In genomic region chr6:18513611-18514473, GRCm38 (mm10) we compare ENCODE assay signal across 8 mouse cellular contexts. TPM values are rescaled to one million over a fixed set of nuclear protein-coding genes. Genes with fewer than 3 reads are reported as not detected.
DNase-seq lines count a peak whose midpoint lies in the region; ATAC-seq and TF ChIP-seq lines count a peak whose summit lies in the region.

No protein-coding gene starts in this region.

- peak overlapping the region; percentile 85 for H3K9ac ChIP-seq in heart, embryonic 14.5 days (ENCODE audit: low read length)
- peak overlapping the region; percentile 82 for H3K9ac ChIP-seq in midbrain, embryonic 11.5 days (ENCODE audit: low read length)
- peak overlapping the region; percentile 73 for H3K9ac ChIP-seq in stomach, postnatal 0 days (ENCODE audit: low read length)

- 2% methylated on average over 28 of the region's 28 CpGs for WGBS in heart, embryonic 14.5 days
- WGBS in midbrain, embryonic 11.5 days, result 1% methylated on average over 28 of the region's 28 CpGs
- 3% methylated on average over 28 of the region's 28 CpGs for WGBS in stomach, postnatal 0 days

- peak; percentile 3 for DNase-seq in G1E (ENCODE audit: low spot score)
- peak; percentile 32 for DNase-seq in embryo, embryonic 9.5 days (ENCODE audit: extremely low spot score)
- peak; percentile 16 to 42 for DNase-seq in kidney, postnatal 25 days
- no peak for DNase-seq in midbrain, embryonic 11.5 days (ENCODE audit: low spot score, missing footprints)
- DNase-seq in stomach, postnatal 0 days (ENCODE audit: low spot score), result peak; percentile 38

- H3K27ac ChIP-seq in heart, embryonic 14.5 days (replicated peaks in 1 of 2; ENCODE audit: control insufficient read depth in 1 of 2, insufficient read depth in 1 of 2, low read depth in 2 of 2, low read length in 2 of 2), result no peak overlapping the region
- no peak overlapping the region for H3K27ac ChIP-seq in midbrain, embryonic 11.5 days (ENCODE audit: low read depth, low read length)
- peak overlapping the region; percentile 61; the same call in 1 of the 2 replicates for H3K27ac ChIP-seq in stomach, postnatal 0 days (replicated peaks)

- H3K36me3 ChIP-seq in erythroblast, embryonic 14.5 days (ENCODE audit: control insufficient read depth), result no peaks in the 10 kb centered on the region
- H3K36me3 ChIP-seq in G1E (replicated peaks), result no peaks in the 10 kb centered on the region
- H3K36me3 ChIP-seq in heart, embryonic 14.5 days (ENCODE audit: control insufficient read depth, insufficient read depth, low read length), result no peaks in the 10 kb centered on the region
- no peaks in the 10 kb centered on the region for H3K36me3 ChIP-seq in midbrain, embryonic 11.5 days (ENCODE audit: control insufficient read depth, insufficient read depth, low read length)
- H3K36me3 ChIP-seq in stomach, postnatal 0 days (ENCODE audit: control insufficient read depth, insufficient read depth, low read length), result no peaks in the 10 kb centered on the region

- ATAC-seq in erythroblast, adult 5-6 weeks (replicated peaks; ENCODE audit: low FRiP score, poor library complexity, severe bottlenecking), result no peak
- ATAC-seq in G1E (ENCODE audit: extremely low read depth, insufficient number of reproducible peaks, low FRiP score, poor library complexity, severe bottlenecking), result no peak
- ATAC-seq in heart, embryonic 14.5 days (ENCODE audit: insufficient number of reproducible peaks, insufficient read depth, low FRiP score, low read depth), result peak; percentile 54
- ATAC-seq in midbrain, embryonic 11.5 days (ENCODE audit: low FRiP score), result peak; percentile 74
- peak; percentile 50 for ATAC-seq in stomach, postnatal 0 days (ENCODE audit: low FRiP score, low TSS enrichment)

- peaks cover 6% of the 10 kb centered on the region for H3K4me1 ChIP-seq in erythroblast, embryonic 14.5 days (ENCODE audit: control insufficient read depth)
- no peaks in the 10 kb centered on the region; the same call in 1 of the 2 replicates for H3K4me1 ChIP-seq in G1E (ENCODE audit: insufficient read depth, low read depth, low read length)
- peaks cover 5 to 8% of the 10 kb centered on the region in 2 experiments; a peak in 1 of 4 replicates for H3K4me1 ChIP-seq in heart, embryonic 14.5 days (ENCODE audit: control insufficient read depth in 2 of 2, insufficient read depth in 2 of 2, low read length in 2 of 2)
- no peaks in the 10 kb centered on the region; the same call in 1 of the 2 replicates for H3K4me1 ChIP-seq in midbrain, embryonic 11.5 days (ENCODE audit: control insufficient read depth, insufficient read depth, low read length)
- no peaks in the 10 kb centered on the region for H3K4me1 ChIP-seq in stomach, postnatal 0 days (replicated peaks; ENCODE audit: control insufficient read depth, insufficient read depth)

- TF ChIP-seq CTCF in G1E (IDR thresholded peaks at IDR 0.05; ENCODE audit: low read depth, low read length), result no peak
- no peak for TF ChIP-seq CTCF in stomach, postnatal 0 days (IDR thresholded peaks at IDR 0.05; ENCODE audit: low read depth)

- H3K4me2 ChIP-seq in heart, embryonic 14.5 days (ENCODE audit: low read length), result peak overlapping the region; percentile 95
- H3K4me2 ChIP-seq in midbrain, embryonic 11.5 days, result peak overlapping the region; percentile 91
- peak overlapping the region; percentile 88 for H3K4me2 ChIP-seq in stomach, postnatal 0 days (replicated peaks; ENCODE audit: low read depth)

- H3K27me3 ChIP-seq in erythroblast, embryonic 14.5 days (ENCODE audit: control insufficient read depth), result peaks cover 50% of the 10 kb centered on the region
- peaks cover 17% of the 10 kb centered on the region for H3K27me3 ChIP-seq in G1E (ENCODE audit: insufficient read depth, low read length)
- H3K27me3 ChIP-seq in heart, embryonic 14.5 days (ENCODE audit: control insufficient read depth, insufficient read depth, low read length), result 0 out of 2 replicates have a peak, but pooled peaks cover 4% of the 10 kb centered on the region
- H3K27me3 ChIP-seq in midbrain, embryonic 11.5 days (ENCODE audit: control insufficient read depth, insufficient read depth, low read length), result peaks cover 5% of the 10 kb centered on the region; the same call in 1 of the 2 replicates
- H3K27me3 ChIP-seq in stomach, postnatal 0 days (ENCODE audit: control insufficient read depth, insufficient read depth, low read length), result no peaks in the 10 kb centered on the region

- H3K4me3 ChIP-seq in erythroblast, embryonic 14.5 days (replicated peaks), result peak overlapping the region; percentile 60
- no peak overlapping the region for H3K4me3 ChIP-seq in G1E (ENCODE audit: low read depth, low read length)
- H3K4me3 ChIP-seq in heart, embryonic 14.5 days (ENCODE audit: control insufficient read depth in 1 of 2, insufficient read depth in 1 of 2, low read depth in 1 of 2, low read length in 2 of 2), result peak overlapping the region; percentile 80 to 94
- H3K4me3 ChIP-seq in midbrain, embryonic 11.5 days (ENCODE audit: low read depth, low read length), result peak overlapping the region; percentile 76
- H3K4me3 ChIP-seq in stomach, postnatal 0 days (ENCODE audit: low read depth, low read length), result peak overlapping the region; percentile 72

- TF ChIP-seq EP300 in stomach, postnatal 0 days (optimal IDR thresholded peaks at IDR 0.05), result no peak

- H3K9me3 ChIP-seq in erythroblast, embryonic 14.5 days (ENCODE audit: control insufficient read depth, low read length), result peaks cover 2% of the 10 kb centered on the region; the same call in 1 of the 2 replicates
- no peaks in the 10 kb centered on the region for H3K9me3 ChIP-seq in G1E (replicated peaks)
- H3K9me3 ChIP-seq in heart, embryonic 14.5 days (ENCODE audit: control insufficient read depth, low read length), result no peaks in the 10 kb centered on the region
- no peaks in the 10 kb centered on the region for H3K9me3 ChIP-seq in midbrain, embryonic 11.5 days (ENCODE audit: control insufficient read depth, low read length)
- no peaks in the 10 kb centered on the region for H3K9me3 ChIP-seq in stomach, postnatal 0 days (ENCODE audit: control insufficient read depth, low read length)

RNA-seq across cellular contexts. Expression of gene Cttnbp2, which starts 0.8 kb away (rescaled TPM):
- polyA plus RNA-seq in erythroblast, embryonic 14.5 days (2012), result 0.01 TPM in 1 of 2 replicates, not detected in the other
- not detected in 2 replicates for total RNA-seq in erythroblast, adult 5-6 weeks (2015; ENCODE audit: low replicate concordance)
- not detected in 2 replicates for total RNA-seq in erythroblast, adult 5-6 weeks (2017; ENCODE audit: low replicate concordance)
- total RNA-seq in G1E (2014; fragmentation: Nextera tagmentation) (not detected in 2 replicates), G1E (2017) (0.12 and 0.22 TPM in 2 replicates)
- not detected in 2 replicates for polyA plus RNA-seq in G1E (2012)
- polyA plus RNA-seq in heart, embryonic 14.5 days (2014; fragmentation: Nextera tagmentation; extraction: Ambion mirVana), result 8.0 and 8.9 TPM in 2 replicates
- polyA plus RNA-seq in midbrain, embryonic 11.5 days (2014; fragmentation: Nextera tagmentation; extraction: Ambion mirVana), result 13.6 and 14.8 TPM in 2 replicates
- polyA plus RNA-seq in stomach, postnatal 0 days (2015; fragmentation: Nextera tagmentation; extraction: Ambion mirVana), result 4.3 and 4.4 TPM in 2 replicates

Comparison
In these comparisons a context has a peak if more than half of its experiments do, and no peak if none do; other contexts are left out.
1. ATAC-seq: peak in heart, embryonic 14.5 days (single experiment), midbrain, embryonic 11.5 days (single experiment) and stomach, postnatal 0 days (single experiment); none in erythroblast, adult 5-6 weeks (single experiment) and G1E (single experiment).
2. Peak in every context shown above with its lines, with median percentiles within 50 percentile points of each other: H3K4me2 ChIP-seq and H3K9ac ChIP-seq.